Mouse (Mus musculus) cerebellum, postnatal 36 days (tissue): ENCODE measurements around the gene 4930519P11Rik.

Experiments used
- DNase-seq, 2 experiments: peaks; one replicate each; pipeline ENCODE4 v3.0.0; 2021 to 2022; ENCODE audit warnings: mixed read lengths in 2 of 2

4930519P11Rik gene

DNA sequence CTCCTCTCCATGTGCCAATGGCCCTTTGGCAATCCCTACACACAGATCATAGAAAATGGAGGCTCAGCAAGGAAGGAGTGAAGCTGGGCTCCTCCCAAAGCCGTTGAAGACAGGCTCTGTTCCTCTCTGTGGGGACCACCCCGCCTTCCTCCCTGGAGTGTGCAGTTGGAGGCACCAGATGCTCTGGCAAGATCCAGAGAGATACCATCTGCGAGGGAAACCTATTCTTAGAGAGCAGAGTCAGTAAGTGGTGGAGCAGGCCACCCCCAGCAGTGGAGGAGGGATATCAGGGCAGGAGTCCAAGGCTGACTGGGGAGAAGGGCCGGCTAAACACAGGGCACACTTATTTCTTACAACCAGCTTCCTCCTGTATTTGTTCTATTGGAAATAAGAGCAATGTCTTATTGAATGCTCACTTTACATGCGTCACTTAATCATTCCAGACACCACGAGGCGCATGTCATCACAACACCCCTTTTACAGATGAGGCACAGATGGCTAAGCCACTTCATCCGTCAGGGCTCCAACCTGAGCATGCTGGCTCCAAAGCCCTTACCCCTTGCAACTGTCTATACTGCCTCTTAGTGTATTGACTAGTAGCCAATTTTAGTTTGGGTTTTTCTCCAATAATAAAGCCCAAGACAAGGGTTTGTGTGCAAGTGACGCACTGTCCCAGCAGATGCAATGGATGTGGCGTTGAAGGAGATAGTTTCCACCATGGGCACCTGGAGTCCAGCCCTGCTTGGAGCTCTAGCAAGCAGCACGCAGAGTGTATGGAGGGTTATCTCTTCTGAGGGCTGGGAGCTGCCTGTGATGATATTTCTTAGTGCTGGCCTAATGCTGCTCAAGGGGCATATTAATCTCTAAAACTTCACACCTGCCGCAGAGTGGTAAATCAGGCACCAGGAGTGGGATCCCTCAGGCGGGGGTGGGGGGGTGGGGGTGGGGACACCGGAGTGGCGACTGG, 29.0 kb downstream of the 4930519P11Rik start:
- peak; percentile 76 to 82 for DNase-seq

DNA sequence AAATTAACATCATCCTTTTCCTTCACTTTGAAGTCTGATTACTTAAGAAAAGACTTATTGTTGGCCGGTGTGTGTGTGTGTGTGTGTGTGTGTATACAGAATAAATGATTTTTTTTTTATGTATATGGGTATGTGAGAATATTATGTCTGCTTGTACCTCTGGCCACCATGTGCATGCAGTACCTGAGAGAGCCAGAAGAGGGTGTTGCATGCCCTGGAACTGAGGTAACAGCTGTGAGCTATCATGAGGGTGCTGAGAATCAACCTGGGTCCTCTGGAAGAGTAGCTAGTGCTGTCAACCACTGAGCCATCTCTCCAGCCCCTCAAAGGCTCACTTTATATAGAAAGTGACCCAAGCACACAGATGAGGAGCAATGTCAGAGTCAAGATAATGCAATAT, 31.8 kb downstream of the 4930519P11Rik start:
- DNase-seq: no peak

DNA sequence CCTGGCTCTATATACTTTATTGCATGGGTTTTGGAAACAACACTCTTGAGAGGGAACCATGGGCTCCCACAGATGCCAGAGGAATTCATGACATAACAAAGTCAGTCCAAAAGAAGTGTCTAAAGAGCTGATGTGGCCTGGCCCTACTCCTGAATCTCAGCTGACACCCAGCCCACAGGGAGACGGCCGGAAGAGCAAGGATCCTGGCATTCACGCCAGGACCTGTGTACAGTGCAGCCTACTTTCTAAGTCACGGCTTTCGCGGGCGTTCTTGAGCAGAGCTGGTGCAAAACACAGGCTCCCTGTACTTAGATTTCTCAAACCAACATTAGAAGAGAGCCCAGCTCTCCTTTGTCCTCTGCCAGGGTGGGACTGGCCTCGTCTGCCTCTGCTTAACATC, 32.7 kb downstream of the 4930519P11Rik start:
- no peak for DNase-seq

DNA sequence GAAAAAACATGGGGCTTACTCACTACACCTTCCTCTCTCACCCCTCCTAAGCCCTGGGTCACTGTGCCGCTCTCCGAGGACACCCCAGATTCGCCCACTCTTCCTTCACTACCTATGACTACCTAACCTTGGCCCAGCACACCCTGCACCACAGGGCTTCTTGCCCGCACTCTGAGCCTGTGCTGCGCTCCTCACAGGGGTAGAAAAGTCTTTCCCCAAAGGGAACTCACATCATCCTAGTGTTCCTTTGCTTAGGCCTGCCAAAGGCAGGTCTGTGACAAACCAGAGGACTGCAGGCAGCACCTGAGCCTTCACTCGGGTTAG, 35.5 kb downstream of the 4930519P11Rik start:
- no peak for DNase-seq

DNA sequence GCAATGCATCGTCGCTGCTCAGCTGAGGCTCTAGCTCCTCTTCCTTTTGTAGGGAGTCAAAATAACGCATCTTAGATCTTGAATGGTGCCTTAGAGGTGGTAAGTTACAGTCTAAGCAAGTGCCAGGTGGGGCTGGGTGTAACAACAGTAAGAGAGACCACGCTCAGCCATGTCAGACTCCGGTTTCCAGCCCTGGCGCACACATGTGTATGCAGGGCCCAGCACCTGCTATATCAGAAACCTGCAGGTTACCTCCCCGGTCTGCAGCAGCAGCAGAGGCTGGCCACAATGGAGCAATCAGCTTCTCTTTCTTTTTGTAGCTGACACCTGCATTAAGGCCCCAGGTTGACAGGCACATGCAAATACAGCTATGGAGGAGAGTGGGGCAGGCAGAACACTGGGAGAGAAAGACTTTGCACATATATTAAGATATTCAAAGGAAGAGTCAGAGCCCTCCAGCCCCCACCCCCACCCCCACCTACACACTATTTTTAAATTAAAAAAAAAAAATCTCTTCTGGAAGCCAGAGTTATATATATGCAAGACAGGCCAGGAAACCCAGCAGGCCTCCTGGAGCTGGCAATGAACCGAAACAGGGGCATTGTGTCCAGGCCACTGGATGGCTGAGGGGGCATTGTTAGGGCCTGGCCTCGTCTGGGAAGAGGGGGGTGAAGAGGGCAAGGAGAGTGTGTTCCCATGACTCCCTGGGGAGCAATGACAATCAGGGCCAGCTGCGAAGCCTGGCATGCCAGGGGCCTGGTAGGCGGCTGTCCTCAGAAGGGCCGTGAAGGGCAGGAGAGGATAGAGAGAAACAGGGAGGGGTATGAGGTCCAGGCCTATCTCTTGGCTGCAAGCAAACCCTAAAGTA, 36.1 kb downstream of the 4930519P11Rik start:
- DNase-seq: no peak

DNA sequence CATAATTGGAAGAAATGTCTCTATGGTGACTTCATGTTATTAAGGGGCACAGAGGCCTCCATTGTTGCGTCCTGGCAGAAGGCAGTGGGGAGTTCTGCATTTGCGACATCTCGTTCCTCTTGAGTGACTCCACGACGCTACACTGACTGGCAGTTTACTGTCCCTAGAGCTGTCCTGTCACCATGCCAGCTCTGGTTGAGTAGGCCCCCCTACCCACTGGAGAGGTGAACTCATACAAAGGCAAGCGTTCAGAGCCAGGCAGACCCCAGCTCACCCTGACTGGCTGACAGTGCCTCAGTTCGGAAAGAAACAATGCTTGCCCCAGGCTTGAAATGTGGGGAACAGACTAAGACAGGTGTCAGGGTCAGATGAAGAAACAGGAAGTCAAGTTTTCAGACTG, 39.0 kb downstream of the 4930519P11Rik start:
- DNase-seq: no peak

DNA sequence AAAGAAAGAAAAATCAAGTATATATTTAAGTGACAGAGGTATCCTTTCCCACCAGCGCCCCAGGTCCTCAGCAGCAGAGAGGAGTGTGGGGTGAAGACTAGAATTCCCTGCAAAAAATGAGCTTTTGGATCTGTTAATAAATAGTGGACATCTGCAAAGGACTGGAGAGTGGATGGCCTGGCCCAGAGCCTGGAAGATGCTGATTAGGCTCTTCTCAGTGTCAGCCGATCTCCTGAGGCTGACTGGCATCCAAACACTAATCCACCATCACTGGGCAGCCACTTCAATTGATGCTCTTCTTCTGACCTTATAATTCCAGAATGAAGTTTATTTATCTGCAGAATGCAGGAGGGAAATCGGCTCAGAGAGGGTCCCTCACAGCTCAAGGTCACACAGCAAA, 40.2 kb downstream of the 4930519P11Rik start:
- no peak for DNase-seq

DNA sequence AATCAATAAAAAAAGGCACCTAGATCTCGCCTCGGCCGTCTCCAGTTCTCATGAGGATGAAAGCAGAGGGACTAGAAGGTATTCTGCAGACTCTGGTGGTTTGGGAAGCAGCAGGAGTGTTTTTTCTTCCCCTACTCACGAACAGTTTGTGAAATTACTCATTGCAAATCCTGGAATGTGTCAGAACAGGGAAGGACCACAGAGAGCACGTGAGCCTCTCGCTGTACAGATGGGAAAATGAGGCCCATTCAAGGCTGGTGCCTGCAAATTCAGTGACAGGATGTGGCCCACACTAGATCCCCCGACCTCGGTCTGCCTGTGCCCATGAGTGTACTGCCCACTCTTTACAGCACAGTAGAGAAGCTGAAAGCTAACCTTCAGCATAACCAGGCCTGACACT, 41.3 kb downstream of the 4930519P11Rik start:
- DNase-seq: no peak

DNA sequence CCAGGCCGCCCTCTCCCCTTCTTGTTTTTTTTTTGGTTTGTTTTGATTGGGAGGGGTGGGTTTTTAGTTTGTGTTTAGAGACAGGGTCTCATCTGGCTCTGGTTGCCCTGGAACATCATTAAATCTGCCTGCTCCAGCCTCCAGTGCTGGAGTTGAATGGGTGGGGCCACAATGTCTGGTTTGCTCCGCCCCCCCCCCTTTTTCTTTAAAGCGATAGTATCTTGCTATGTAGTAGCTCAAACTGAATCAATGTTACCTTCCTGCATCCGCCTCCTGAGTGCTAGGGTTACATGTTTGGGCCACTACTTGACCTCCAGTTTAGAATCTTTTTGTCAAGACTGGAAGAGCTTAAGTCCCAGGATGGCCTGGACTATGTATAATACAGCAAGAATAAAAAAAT, 42.0 kb downstream of the 4930519P11Rik start:
- DNase-seq: no peak

DNA sequence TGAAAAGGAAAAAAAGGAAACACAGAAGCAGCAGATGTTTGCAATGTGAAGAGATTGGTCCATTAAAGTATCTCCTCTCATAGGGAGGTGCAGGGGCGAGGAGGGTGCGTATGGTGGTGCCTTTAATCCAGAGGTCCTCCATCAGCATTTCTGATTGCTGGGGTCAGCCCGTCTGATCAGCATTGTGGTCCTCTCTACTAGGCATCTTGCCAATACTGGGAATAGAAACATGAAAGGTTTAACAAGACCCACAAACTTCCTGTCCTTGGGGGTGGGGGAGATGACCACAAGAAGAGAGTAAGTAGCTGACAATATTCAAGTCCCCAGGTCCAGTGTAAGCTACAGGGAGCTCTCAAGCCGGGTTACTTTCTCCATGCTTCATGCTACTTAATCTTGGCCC, 42.6 kb downstream of the 4930519P11Rik start:
- DNase-seq: no peak

DNA sequence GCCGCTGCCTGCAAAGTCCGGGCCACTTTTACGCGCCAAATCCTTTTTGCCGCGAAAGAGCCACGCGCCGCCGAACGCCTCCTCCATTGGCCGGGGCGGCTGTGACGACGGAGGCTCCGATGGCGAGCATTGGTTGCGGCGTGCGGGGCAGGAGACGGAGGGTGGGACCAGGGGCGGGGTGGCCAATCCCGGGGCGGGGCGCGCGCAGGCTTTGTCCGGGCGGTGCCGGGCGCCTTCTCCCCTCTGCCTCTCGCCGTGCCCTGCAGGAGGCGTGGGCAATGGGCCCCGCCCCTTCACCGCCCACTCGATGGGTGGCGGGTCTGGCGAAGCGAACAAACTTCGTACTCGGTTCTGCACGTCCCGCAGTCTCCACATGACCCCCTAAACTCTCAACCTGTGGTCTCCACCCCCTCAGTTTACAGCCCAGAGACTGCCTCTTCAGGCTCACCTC, 43.4 kb downstream of the 4930519P11Rik start, which contains the start of gene E2f1:
E2f1 (minus strand) TSS at position 57 of the 451 bp plus-strand sequence.
- DNase-seq: peak; percentile 88 to 94

DNA sequence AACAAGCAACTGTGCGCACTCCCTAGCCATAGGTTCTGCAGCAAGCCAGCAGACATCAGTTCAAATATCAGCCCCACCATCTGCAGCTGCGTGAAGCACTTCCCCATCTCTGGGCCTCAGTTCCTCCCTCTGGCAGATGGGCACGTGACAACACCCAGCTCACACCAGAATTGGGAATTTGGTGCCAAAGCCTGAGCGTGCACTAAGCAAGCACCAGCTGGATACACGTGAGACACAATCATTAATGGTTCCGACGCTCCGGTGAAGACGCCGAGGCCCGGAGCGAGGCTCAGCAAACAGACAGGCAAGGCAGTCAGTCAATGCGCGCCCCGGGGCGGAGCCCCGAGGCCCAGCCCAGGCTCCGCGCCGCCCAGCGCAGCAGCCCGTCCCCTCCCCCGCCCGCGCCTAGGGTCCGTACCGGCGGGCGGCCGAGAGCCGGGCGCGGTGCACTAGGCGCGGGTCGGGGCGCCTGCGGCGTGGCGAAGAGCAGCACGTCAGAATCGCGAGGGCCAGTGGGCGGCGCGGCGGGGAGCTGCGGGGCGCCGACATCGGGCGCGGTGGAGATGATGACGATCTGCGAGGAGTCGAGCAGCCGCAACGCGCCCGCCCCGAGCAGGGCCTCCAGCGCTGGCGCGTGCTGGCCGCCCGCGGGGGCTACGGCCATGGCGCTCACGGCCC, 44.0 kb downstream of the 4930519P11Rik start:
- DNase-seq: no peak

DNA sequence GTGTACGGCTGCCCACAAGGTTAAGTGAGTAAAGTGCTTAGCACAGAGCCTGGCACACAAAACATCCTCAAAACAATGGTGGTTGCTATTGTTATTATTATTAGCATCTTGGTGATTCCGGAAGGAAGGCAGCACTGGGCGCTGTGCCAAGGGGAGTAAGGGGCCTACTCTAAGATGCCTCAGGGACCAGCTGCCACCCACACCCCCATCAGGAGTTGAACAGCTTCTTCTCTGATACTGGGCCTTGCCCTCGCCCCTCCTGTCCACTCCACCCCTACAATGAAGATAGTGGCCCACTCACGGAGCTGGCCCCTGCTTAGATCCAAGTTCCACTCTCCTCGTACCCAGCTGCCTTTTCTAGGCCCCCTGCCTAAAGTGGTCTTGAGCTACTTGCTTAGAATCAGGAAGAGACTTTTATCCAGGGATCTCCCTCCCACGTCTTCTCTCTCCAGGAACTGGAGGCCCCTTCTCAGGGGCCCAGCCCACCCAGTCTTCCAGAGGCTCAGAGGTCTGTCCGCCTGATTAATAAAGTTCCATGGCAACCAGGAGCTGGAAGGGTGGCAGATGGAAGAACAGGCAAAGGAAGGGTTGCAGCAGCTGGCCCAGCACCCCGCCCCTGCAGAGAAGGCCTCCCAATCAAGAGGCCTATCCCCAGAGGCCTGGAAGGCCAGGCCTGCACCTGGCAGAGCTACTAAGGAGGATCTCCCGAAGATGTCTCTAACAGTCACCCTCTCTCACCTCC, 44.7 kb downstream of the 4930519P11Rik start:
- DNase-seq: no peak

DNA sequence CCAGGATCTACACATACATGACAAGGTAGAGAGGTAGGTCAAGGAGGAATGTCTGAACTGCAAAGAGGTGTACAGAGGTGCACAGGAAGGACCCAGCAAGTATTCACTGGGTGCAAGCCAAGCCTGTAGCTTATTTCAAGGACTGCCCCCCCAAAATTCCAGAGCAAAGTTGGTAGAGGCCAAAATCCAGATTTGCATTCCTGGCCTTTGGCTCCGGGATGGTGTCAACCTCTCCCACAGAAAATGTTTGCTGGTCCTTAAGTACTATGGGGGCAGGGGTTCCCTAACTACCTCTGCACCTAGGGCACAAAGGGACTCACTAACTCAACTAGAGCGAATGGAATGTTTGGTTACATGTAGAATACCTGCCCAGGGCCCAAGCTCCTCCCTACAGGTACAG, 45.5 kb downstream of the 4930519P11Rik start:
- no peak for DNase-seq

DNA sequence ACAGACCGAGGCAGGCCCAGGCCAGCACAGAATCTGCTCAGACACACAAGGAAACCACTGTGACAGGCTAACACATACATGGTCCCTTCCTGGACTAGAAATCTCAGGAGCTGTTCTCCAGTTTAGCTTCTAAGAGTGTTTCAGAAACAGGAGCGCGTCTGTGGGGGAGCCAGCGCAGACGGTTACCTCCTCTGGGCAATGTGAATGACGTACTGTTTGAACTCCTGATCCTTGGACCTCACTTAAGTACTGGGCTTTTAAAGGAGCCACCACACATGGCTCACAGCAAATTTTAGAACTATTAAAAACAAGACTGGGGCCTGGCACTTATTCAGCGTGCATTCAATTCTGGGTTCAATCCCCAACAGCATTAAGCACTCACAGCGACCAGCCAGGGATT, 46.6 kb downstream of the 4930519P11Rik start:
- DNase-seq: no peak

DNA sequence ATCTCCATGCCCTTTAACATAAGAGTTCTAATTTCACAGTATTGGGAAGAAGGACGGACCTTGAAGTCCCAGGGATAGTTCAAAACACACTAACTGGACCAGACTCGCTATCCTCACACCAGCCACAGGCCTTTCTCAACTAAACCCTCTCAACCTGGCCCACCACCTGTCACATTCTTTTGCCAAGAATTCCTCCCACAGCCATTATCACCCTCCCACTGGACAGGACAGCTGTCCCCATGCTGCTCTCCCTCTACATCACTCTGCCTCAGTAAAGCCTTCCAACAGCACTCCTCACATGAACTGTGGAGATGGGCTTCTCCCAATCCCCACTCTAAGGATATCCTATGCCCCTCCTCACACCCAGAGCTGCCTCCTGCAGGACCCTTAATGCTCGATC, 47.7 kb downstream of the 4930519P11Rik start:
- DNase-seq: peak; percentile 85 to 86

DNA sequence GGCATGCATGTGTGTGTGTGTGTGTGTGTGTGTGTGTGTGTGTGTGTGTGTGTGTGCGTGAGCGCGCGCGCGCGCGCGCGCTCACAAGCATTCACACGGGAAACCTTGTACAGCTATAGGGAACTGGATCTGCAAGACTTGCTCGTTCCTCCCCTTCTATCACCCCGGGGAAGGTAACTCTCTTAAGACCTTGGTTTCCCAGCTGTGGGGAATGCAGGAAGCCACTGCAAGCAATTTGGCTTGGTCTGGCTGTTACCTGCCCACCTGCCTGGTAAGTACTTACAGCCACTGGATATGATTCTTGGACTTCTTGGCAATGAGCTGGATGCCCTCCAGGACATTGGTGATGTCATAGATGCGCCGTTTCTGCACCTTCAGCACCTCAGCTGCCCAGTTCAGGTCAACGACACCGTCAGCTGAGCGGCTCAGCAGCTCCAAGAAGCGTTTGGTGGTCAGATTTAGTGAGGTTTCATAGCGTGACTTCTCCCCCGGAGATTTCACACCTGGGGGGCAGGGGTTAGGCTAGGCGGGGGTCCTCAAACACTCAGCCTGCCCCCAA, 49.5 kb downstream of the 4930519P11Rik start:
- DNase-seq: no peak
